Mouse (Mus musculus) liver, embryonic 14.5 days (tissue): ENCODE results near the gene Lrp5. TPM values are rescaled to one million over a fixed set of nuclear protein-coding genes. Genes with fewer than 3 reads are reported as not detected.

ENCODE experiments used
- ATAC-seq: fragments of 200-750 bp; cut with Nextera tagmentation; 2 replicates; pipeline ENCODE4 v1.8.0; 2017; ENCODE audit warnings: moderate number of reproducible peaks, mild to moderate bottlenecking, moderate library complexity; ENCODE audit not compliant: insufficient read depth
- DNase-seq, 3 experiments: peaks; one replicate each; pipeline ENCODE4 v3.0.0-alpha.2; 2012 to 2013; ENCODE audit warnings: low read depth in 3 of 3, low spot score in 3 of 3
- H3K27ac ChIP-seq: fragments of 300-500 bp; sonication (generic); 2 replicates; pipeline ENCODE4 v1.5.1; 2014; ENCODE audit warnings: moderate library complexity, mild to moderate bottlenecking, control low read depth, inconsistent platforms
- H3K27me3 ChIP-seq: fragments of 300-500 bp; sonication (generic); 2 replicates; pipeline ENCODE4 v1.6.1; 2014; ENCODE audit warnings: mild to moderate bottlenecking, low read length, moderate library complexity; ENCODE audit not compliant: control insufficient read depth, insufficient read depth
- H3K36me3 ChIP-seq: fragments of 300-500 bp; sonication (generic); replicated peaks from 2 replicates; pipeline ENCODE4 v1.6.1; 2014; ENCODE audit warnings: low read depth; ENCODE audit not compliant: control insufficient read depth, insufficient read depth
- H3K4me1 ChIP-seq, 2 experiments: fragments of 200-500 bp in 1 of 2; fragments of 300-500 bp in 1 of 2; sonication (generic) in 1 of 2; replicated peaks; 2 replicates each; pipeline ENCODE4 v1.6.1; 2012 to 2014; ENCODE audit warnings: antibody characterized with exemption in 1 of 2, inconsistent platforms in 1 of 2, low read length in 1 of 2; ENCODE audit not compliant: control insufficient read depth in 2 of 2, insufficient read depth in 2 of 2
- H3K4me2 ChIP-seq: fragments of 300-500 bp; sonication (generic); 2 replicates; pipeline ENCODE4 v1.6.1; 2014; ENCODE audit warnings: low read depth, mild to moderate bottlenecking, control low read depth, moderate library complexity
- H3K4me3 ChIP-seq, 2 experiments: fragments of 200-500 bp in 1 of 2; fragments of 300-500 bp in 1 of 2; sonication (generic) in 1 of 2; 2 replicates each; pipeline ENCODE4 v1.5.1; 2012 to 2014; ENCODE audit warnings: low read depth in 2 of 2, low read length in 2 of 2, mild to moderate bottlenecking in 2 of 2, control low read depth in 1 of 2, inconsistent platforms in 1 of 2, moderate library complexity in 1 of 2; ENCODE audit not compliant: insufficient read depth in 1 of 2
- H3K9ac ChIP-seq: fragments of 300-500 bp; sonication (generic); replicated peaks from 2 replicates; pipeline ENCODE4 v1.6.1; 2014; ENCODE audit warnings: mild to moderate bottlenecking, control low read depth, moderate library complexity
- H3K9me3 ChIP-seq: fragments of 300-500 bp; sonication (generic); 2 replicates; pipeline ENCODE4 v1.6.1; 2016; ENCODE audit warnings: low read length, mixed read lengths; ENCODE audit not compliant: control insufficient read depth
- CTCF ChIP-seq: IDR thresholded peaks from 2 replicates; pipeline ENCODE4 v1.5.1; 2016; ENCODE audit warnings: antibody characterized with exemption, low read depth, control low read depth
- EP300 ChIP-seq: IDR thresholded peaks from 2 replicates; pipeline ENCODE4 v1.6.1; 2016; ENCODE audit warnings: antibody characterized with exemption, low read depth
- WGBS: fragments of 180-500 bp; shearing (Covaris S2); extraction: QIAGEN DNeasy Blood & Tissue Kit; methylation state at CpG from one replicate; pipeline ENCODE4 v1.1.7; 2014; ENCODE audit not compliant: insufficient replicate concordance; 5-methylcytosine and 5-hydroxymethylcytosine counted together
- polyA plus RNA-seq, 2 experiments: library from polyadenylated mRNA; depleted of rRNA in 1 of 2; stranded (reverse) in 1 of 2; unstranded in 1 of 2; fragments of >200 nt; fragmentation: Nextera tagmentation in 1 of 2; extraction: Ambion mirVana in 1 of 2; gene quantifications; 2 replicates each; pipeline versions ENCODE4 v1.2.1 to v1.2.3; 2012 to 2014

The Lrp5 gene
- polyA plus RNA-seq, 2 experiments, result 2.3 to 6.8 TPM

DNA sequence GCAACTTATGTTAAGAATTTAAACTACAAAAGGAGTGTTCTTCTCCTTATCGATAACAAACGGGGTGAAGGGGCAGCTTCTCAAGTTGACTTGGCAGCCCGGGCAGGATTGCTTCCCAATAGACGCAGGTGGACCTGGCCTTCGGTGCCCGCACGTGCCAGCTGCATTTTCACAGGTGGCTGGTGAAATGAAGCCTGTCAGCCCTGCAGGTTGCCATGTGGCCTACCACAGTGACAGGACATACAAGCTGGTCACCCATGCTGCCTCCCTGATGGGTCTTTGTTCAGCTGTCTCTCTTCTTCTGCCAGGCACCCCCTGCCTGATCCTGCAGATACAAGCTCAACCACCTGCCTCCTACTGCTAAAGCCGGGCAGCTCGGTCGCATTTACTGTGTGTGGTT, 65.5 kb downstream of the Lrp5 start:
- H3K9ac ChIP-seq, result no peak overlapping the region
- ATAC-seq, result no peak
- DNase-seq, result no peak
- H3K36me3 ChIP-seq, result no peaks in the 10 kb centered on the region; the same call in 1 of the 2 replicates
- no peaks in the 10 kb centered on the region for H3K4me1 ChIP-seq
- 88% methylated on average over 10 of the region's 10 CpGs for WGBS
- no peaks in the 10 kb centered on the region for H3K27me3 ChIP-seq
- no peak overlapping the region for H3K27ac ChIP-seq
- no peak for TF ChIP-seq EP300
- H3K4me2 ChIP-seq, result no peak overlapping the region
- H3K4me3 ChIP-seq, result no peak overlapping the region
- H3K9me3 ChIP-seq, result no peaks in the 10 kb centered on the region

DNA sequence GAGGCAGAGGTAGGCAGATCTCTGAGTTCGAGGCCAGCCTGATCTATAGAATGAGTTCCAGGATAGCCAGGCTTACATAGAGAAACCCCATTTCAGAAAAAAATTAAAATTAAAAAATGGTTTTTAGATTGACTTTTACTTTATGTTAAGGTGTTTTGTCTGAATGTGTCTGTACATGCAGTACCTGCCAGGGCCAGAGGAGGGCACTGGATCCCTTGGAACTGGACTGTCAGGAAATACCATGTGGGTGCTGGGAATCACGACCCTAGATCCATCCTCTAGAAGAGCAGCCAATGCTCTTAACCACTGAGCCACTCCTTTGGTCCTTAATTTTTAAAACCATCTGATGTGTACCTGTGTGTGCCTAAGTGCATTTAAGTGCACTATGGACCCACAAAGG, 67.0 kb downstream of the Lrp5 start:
- TF ChIP-seq CTCF (peak; percentile 68), EP300 (no peak)
- no peaks in the 10 kb centered on the region for H3K9me3 ChIP-seq
- WGBS, result 69% methylated on average over 2 of the region's 2 CpGs
- no peak overlapping the region for H3K4me3 ChIP-seq
- H3K4me2 ChIP-seq, result no peak overlapping the region
- no peaks in the 10 kb centered on the region for H3K27me3 ChIP-seq
- no peaks in the 10 kb centered on the region; the same call in 1 of the 2 replicates for H3K36me3 ChIP-seq
- H3K4me1 ChIP-seq, result no peaks in the 10 kb centered on the region
- ATAC-seq (no peak), DNase-seq (no peak)
- no peak overlapping the region for H3K27ac ChIP-seq
- no peak overlapping the region for H3K9ac ChIP-seq

DNA sequence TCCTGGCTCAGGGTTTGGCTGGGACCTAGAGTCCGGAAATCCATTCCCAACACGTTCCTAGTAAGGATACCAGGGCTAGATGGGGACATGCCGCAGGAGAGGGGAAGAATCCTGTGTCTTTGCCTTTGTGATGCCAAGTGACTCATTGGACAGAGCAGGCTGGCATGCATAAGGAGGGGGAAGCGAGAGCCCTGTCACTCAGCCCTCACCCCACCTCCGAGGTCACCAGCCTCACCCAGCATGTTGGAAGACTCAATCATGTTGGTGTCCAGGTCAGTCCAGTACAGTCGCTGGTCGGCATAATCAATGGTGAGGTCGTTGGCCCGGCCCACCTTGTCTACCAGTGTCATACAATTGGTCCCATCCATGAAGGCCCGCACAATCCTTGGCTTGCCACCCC, 72.4 kb downstream of the Lrp5 start:
- no peak for TF ChIP-seq CTCF
- TF ChIP-seq EP300, result no peak
- Histone ChIP-seq H3K27me3 (no peaks in the 10 kb centered on the region), H3K9me3 (no peaks in the 10 kb centered on the region), H3K4me2 (no peak overlapping the region), H3K4me1 (no peaks in the 10 kb centered on the region), H3K27ac (no peak overlapping the region), H3K4me3 (no peak overlapping the region), H3K9ac (no peak overlapping the region), H3K36me3 (no peaks in the 10 kb centered on the region; the same call in 1 of the 2 replicates)
- no peak for ATAC-seq
- WGBS, result 79% methylated on average over 10 of the region's 10 CpGs
- no peak for DNase-seq

DNA sequence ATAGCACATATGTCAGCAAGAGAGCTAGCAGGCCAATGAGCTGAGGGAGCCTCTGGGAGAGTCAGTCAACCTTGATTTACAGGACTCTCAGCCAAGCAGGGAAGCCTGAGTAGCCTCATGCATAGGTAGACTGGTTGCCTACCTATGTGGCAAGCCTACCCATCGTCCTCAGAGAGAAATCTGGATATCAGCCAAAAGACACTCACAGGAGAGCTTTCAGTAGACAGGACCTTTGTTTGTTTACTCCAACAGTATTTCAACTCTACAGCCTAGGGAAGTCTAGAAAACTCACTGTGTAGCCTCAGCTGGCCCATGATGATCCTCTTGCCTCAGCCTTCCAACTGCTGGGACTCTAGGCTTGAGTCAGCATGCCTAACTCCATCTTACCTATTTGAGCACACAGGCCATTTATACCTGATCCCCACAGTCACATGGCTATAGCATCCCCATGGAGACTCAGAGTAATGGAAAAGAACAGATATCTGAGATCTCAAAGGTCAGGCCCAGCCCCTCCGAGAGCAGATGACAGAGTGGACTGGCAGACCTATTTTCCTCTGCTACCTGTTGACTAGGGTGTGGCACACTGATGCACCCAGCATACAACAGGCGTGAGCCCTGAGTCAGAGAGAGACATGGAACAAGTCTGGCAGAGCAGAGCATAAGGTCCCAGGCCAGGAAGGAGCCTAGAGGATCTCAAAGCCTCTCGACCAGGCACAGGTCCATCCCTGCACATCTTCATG, 73.7 kb downstream of the Lrp5 start:
- 67% methylated on average over 4 of the region's 4 CpGs for WGBS
- Histone ChIP-seq H3K4me2 (no peak overlapping the region), H3K9ac (no peak overlapping the region), H3K9me3 (no peaks in the 10 kb centered on the region), H3K27me3 (no peaks in the 10 kb centered on the region), H3K27ac (no peak overlapping the region), H3K4me1 (no peaks in the 10 kb centered on the region), H3K4me3 (no peak overlapping the region), H3K36me3 (no peaks in the 10 kb centered on the region; the same call in 1 of the 2 replicates)
- DNase-seq (no peak), ATAC-seq (0 out of 2 replicates have a peak, but pooled peaks have one; percentile 18)
- no peak for TF ChIP-seq CTCF
- no peak for TF ChIP-seq EP300

DNA sequence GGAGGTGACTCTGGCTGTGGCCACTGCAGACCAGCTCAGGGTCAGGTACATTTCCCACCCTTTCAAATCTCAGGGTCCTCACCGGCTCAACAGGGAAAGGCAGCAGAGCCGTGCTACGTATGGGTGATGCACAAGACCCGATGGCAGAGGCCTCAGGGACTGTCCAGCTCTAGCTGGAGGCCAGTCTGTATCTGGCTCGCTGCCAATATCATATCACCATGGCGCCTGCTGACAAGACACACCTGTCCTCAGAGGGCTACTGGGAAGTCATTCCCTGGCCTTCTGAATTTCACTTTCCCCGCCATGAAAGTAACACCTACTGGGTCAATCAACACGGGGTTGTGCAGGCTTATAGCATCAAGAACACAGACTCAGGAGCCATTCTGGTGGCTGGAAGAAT, 74.6 kb downstream of the Lrp5 start:
- TF ChIP-seq CTCF (no peak), EP300 (no peak)
- Histone ChIP-seq H3K27me3 (no peaks in the 10 kb centered on the region), H3K9me3 (no peaks in the 10 kb centered on the region), H3K27ac (no peak overlapping the region), H3K4me2 (no peak overlapping the region), H3K9ac (no peak overlapping the region), H3K4me3 (no peak overlapping the region), H3K4me1 (no peaks in the 10 kb centered on the region), H3K36me3 (no peaks in the 10 kb centered on the region; the same call in 1 of the 2 replicates)
- ATAC-seq, result no peak
- 65% methylated on average over 8 of the region's 8 CpGs for WGBS
- no peak for DNase-seq
